Mouse (Mus musculus) heart, embryonic 12.5 days (tissue): ENCODE measurements around the gene Tapbp. TPM values are rescaled to one million over a fixed set of nuclear protein-coding genes. Genes with fewer than 3 reads are reported as not detected.
A peak's percentile ranks its signal among the peaks of the same experiment; 100 is the strongest.
"Not testable (repeated sequence)": the region's sequence is repeated elsewhere in the genome, so short reads cannot be mapped to it uniquely, and the experiment has no call there.

Experiments used
- ATAC-seq: fragments of 200-750 bp; cut with Nextera tagmentation; 2 replicates; pipeline ENCODE4 v1.8.0; 2017; ENCODE audit warnings: moderate TSS enrichment, moderate library complexity; ENCODE audit not compliant: insufficient number of reproducible peaks, low FRiP score
- H3K27ac ChIP-seq: fragments of 300-500 bp; sonication (generic); 2 replicates; pipeline ENCODE4 v1.5.1; 2016; ENCODE audit warnings: mild to moderate bottlenecking, moderate library complexity; ENCODE audit not compliant: poor library complexity, severe bottlenecking
- H3K27me3 ChIP-seq: fragments of 300-500 bp; sonication (generic); replicated peaks from 2 replicates; pipeline ENCODE4 v1.6.1; 2016; ENCODE audit warnings: mild to moderate bottlenecking, moderate library complexity
- H3K36me3 ChIP-seq: fragments of 300-500 bp; sonication (generic); 2 replicates; pipeline ENCODE4 v1.6.1; 2016; ENCODE audit warnings: mild to moderate bottlenecking, moderate library complexity
- H3K4me1 ChIP-seq: fragments of 300-500 bp; sonication (generic); replicated peaks from 2 replicates; pipeline ENCODE4 v1.6.1; 2016; ENCODE audit warnings: mild to moderate bottlenecking
- H3K4me2 ChIP-seq: fragments of 300-500 bp; sonication (generic); 2 replicates; pipeline ENCODE4 v1.6.1; 2016; ENCODE audit warnings: mild to moderate bottlenecking, moderate library complexity
- H3K4me3 ChIP-seq: fragments of 300-500 bp; sonication (generic); 2 replicates; pipeline ENCODE4 v1.5.1; 2016; ENCODE audit warnings: mild to moderate bottlenecking
- H3K9ac ChIP-seq: fragments of 300-500 bp; sonication (generic); 2 replicates; pipeline ENCODE4 v1.6.1; 2016; ENCODE audit warnings: mild to moderate bottlenecking, moderate library complexity
- H3K9me3 ChIP-seq: fragments of 300-500 bp; sonication (generic); replicated peaks from 2 replicates; pipeline ENCODE4 v1.6.1; 2016; ENCODE audit warnings: mild to moderate bottlenecking, moderate library complexity
- WGBS: fragments of 180-500 bp; shearing (Covaris S2); methylation state at CpG from one replicate; pipeline ENCODE4 v1.1.7; 2016; 5-methylcytosine and 5-hydroxymethylcytosine counted together
- polyA plus RNA-seq: library from polyadenylated mRNA; unstranded; fragments of >200 nt; fragmentation: Nextera tagmentation; extraction: Ambion mirVana; gene quantifications from 2 replicates; pipeline ENCODE4 v1.2.1, GENCODE M21; 2016

Gene Tapbp
- polyA plus RNA-seq, 1 experiment from 2014 or later = 29.4 TPM

GRCm38 (mm10) chr17:33892429-33892828 is 23.3 kb upstream of the Tapbp start:
- Histone ChIP-seq H3K36me3 (no peaks in the 10 kb centered on the region), H3K27ac (no peak overlapping the region), H3K27me3 (0 out of 2 replicates have a peak, but pooled peaks cover 2% of the 10 kb centered on the region), H3K4me2 (no peak overlapping the region), H3K4me1 (peaks cover 19% of the 10 kb centered on the region), H3K4me3 (no peak overlapping the region), H3K9ac (no peak overlapping the region), H3K9me3 (no peaks in the 10 kb centered on the region)
- WGBS = 38% methylated on average over 7 of the region's 7 CpGs
- ATAC-seq = no peak

GRCm38 (mm10) chr17:33893011-33893410 is 22.7 kb upstream of the Tapbp start:
- not testable (repeated sequence) for H3K9ac ChIP-seq, H3K36me3 ChIP-seq, H3K4me2 ChIP-seq, ATAC-seq, H3K4me3 ChIP-seq, H3K9me3 ChIP-seq, H3K27ac ChIP-seq, H3K27me3 ChIP-seq
- 75% methylated on average over 4 of the region's 4 CpGs for WGBS
- H3K4me1 ChIP-seq = peaks cover 13% of the 10 kb centered on the region

GRCm38 (mm10) chr17:33897114-33897794 is 18.4 kb upstream of the Tapbp start:
- no peak for ATAC-seq
- Histone ChIP-seq H3K4me3 (no peak overlapping the region), H3K36me3 (no peaks in the 10 kb centered on the region), H3K27me3 (0 out of 2 replicates have a peak, but pooled peaks cover 2% of the 10 kb centered on the region), H3K4me2 (no peak overlapping the region), H3K9ac (no peak overlapping the region), H3K27ac (no peak overlapping the region), H3K4me1 (peaks cover 7% of the 10 kb centered on the region; the same call in 1 of the 2 replicates), H3K9me3 (no peaks in the 10 kb centered on the region)
- 41% methylated on average over 6 of the region's 6 CpGs for WGBS

GRCm38 (mm10) chr17:33898193-33898592 is 17.5 kb upstream of the Tapbp start:
- not testable (repeated sequence) for H3K9me3 ChIP-seq, H3K4me3 ChIP-seq, H3K9ac ChIP-seq, H3K27me3 ChIP-seq, H3K27ac ChIP-seq, H3K4me2 ChIP-seq, H3K4me1 ChIP-seq, H3K36me3 ChIP-seq, ATAC-seq
- WGBS = 81% methylated on average over 4 of the region's 4 CpGs

GRCm38 (mm10) chr17:33899642-33900041 is 16.1 kb upstream of the Tapbp start:
- ATAC-seq = peak; percentile 71; the same call in 1 of the 2 replicates

GRCm38 (mm10) chr17:33900281-33900988 is 15.3 kb upstream of the Tapbp start:
- no peaks in the 10 kb centered on the region for H3K36me3 ChIP-seq
- peaks cover 7% of the 10 kb centered on the region; the same call in 1 of the 2 replicates for H3K4me1 ChIP-seq
- no peaks in the 10 kb centered on the region for H3K27me3 ChIP-seq
- H3K27ac ChIP-seq = no peak overlapping the region
- 0 out of 2 replicates have a peak overlapping the region, but pooled peaks have one; percentile 35 for H3K9ac ChIP-seq
- no peak overlapping the region for H3K4me2 ChIP-seq
- H3K9me3 ChIP-seq = no peaks in the 10 kb centered on the region
- no peak overlapping the region for H3K4me3 ChIP-seq
- 57% methylated on average over 7 of the region's 7 CpGs for WGBS
- ATAC-seq = no peak

More at GRCm38 (mm10) chr17:33899642-33900041, 16.1 kb upstream of the Tapbp start:
- Histone ChIP-seq H3K4me3 (no peak overlapping the region), H3K27me3 (no peaks in the 10 kb centered on the region), H3K9ac (no peak overlapping the region), H3K27ac (peak overlapping the region; percentile 40; the same call in 1 of the 2 replicates), H3K4me1 (peaks cover 7% of the 10 kb centered on the region; the same call in 1 of the 2 replicates), H3K36me3 (no peaks in the 10 kb centered on the region), H3K4me2 (no peak overlapping the region), H3K9me3 (no peaks in the 10 kb centered on the region)
- WGBS = 73% methylated on average over 4 of the region's 4 CpGs

GRCm38 (mm10) chr17:33900989-33901314 is 14.7 kb upstream of the Tapbp start:
- Histone ChIP-seq H3K4me2 (no peak overlapping the region), H3K9ac (no peak overlapping the region), H3K36me3 (no peaks in the 10 kb centered on the region), H3K4me3 (no peak overlapping the region), H3K9me3 (no peaks in the 10 kb centered on the region), H3K27ac (no peak overlapping the region), H3K27me3 (no peaks in the 10 kb centered on the region), H3K4me1 (peaks cover 7% of the 10 kb centered on the region; the same call in 1 of the 2 replicates)
- 70% methylated on average over 4 of the region's 4 CpGs for WGBS
- no peak for ATAC-seq

GRCm38 (mm10) chr17:33901653-33902052 is 14.0 kb upstream of the Tapbp start:
- WGBS = 55% methylated on average over 4 of the region's 4 CpGs

GRCm38 (mm10) chr17:33902079-33902478 is 13.6 kb upstream of the Tapbp start:
- Histone ChIP-seq H3K9ac (no peak overlapping the region), H3K4me2 (no peak overlapping the region), H3K27me3 (no peaks in the 10 kb centered on the region), H3K4me1 (peaks cover 7% of the 10 kb centered on the region; the same call in 1 of the 2 replicates), H3K4me3 (no peak overlapping the region), H3K27ac (0 out of 2 replicates have a peak overlapping the region, but pooled peaks have one; percentile 66), H3K36me3 (no peaks in the 10 kb centered on the region), H3K9me3 (no peaks in the 10 kb centered on the region)
- WGBS = 56% methylated on average over 4 of the region's 4 CpGs
- no peak for ATAC-seq

More at GRCm38 (mm10) chr17:33901653-33902052, 14.0 kb upstream of the Tapbp start:
- Histone ChIP-seq H3K4me3 (no peak overlapping the region), H3K4me2 (no peak overlapping the region), H3K27me3 (no peaks in the 10 kb centered on the region), H3K9me3 (no peaks in the 10 kb centered on the region), H3K27ac (no peak overlapping the region), H3K36me3 (no peaks in the 10 kb centered on the region), H3K9ac (no peak overlapping the region), H3K4me1 (peaks cover 7% of the 10 kb centered on the region; the same call in 1 of the 2 replicates)
- 0 out of 2 replicates have a peak, but pooled peaks have one; percentile 38 for ATAC-seq

GRCm38 (mm10) chr17:33902491-33902890 is 13.2 kb upstream of the Tapbp start:
- WGBS = 81% methylated on average over 7 of the region's 7 CpGs
- Histone ChIP-seq H3K4me1 (peaks cover 7% of the 10 kb centered on the region; the same call in 1 of the 2 replicates), H3K9ac (no peak overlapping the region)

GRCm38 (mm10) chr17:33903911-33904651 is 11.6 kb upstream of the Tapbp start:
- not testable (repeated sequence) for H3K27ac ChIP-seq, H3K36me3 ChIP-seq, H3K4me2 ChIP-seq, H3K27me3 ChIP-seq, H3K9me3 ChIP-seq, H3K4me3 ChIP-seq, ATAC-seq, H3K9ac ChIP-seq
- H3K4me1 ChIP-seq = peaks cover 16% of the 10 kb centered on the region; the same call in 1 of the 2 replicates
- WGBS = 70% methylated on average over 6 of the region's 6 CpGs

More at GRCm38 (mm10) chr17:33902491-33902890, 13.2 kb upstream of the Tapbp start:
- Histone ChIP-seq H3K9me3 (no peaks in the 10 kb centered on the region), H3K4me2 (no peak overlapping the region), H3K27ac (no peak overlapping the region), H3K36me3 (no peaks in the 10 kb centered on the region), H3K4me3 (no peak overlapping the region), H3K27me3 (no peaks in the 10 kb centered on the region)
- ATAC-seq = no peak
